Mouse (Mus musculus): ENCODE results near the gene Kit.

The Kit gene

DNA sequence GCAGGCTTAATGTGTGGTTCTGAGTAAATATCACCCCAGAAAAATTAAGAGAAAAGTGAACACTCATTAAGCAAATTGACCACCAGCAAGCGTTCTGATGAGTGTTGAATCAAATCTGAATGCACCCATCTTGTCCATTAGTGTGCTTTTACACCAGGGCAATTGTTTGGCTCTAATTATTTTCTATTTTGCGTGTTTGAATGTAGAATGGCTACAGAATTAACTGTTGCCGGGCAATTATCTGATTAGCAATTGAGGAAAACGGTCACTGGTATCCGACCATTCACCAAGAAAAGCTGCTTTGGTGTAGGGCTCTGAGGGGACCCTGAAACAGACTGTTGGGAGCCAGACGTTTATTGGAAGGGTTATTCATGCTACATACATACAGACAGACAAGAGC lies 16.2 kb downstream of the Kit start:
- DNase-seq (ENCODE audit: low read depth) = no peak

GRCm38 (mm10) chr5:75591567-75591966 lies 16.9 kb downstream of the Kit start:
- no peak for DNase-seq (ENCODE audit: low read depth)

GRCm38 (mm10) chr5:75595319-75595718 lies 20.6 kb downstream of the Kit start:
- no peak for DNase-seq (ENCODE audit: low read depth)

- no peak for DNase-seq (ENCODE audit: low read depth)
These were observed 21.5 kb downstream of the Kit start for GRCm38 (mm10) chr5:75596211-75596610.

- no peak for DNase-seq (ENCODE audit: low read depth)
These were observed 22.6 kb downstream of the Kit start for GRCm38 (mm10) chr5:75597316-75597715.

- no peak for DNase-seq (ENCODE audit: low read depth)
These were observed 23.8 kb downstream of the Kit start for GRCm38 (mm10) chr5:75598491-75598890.

DNA sequence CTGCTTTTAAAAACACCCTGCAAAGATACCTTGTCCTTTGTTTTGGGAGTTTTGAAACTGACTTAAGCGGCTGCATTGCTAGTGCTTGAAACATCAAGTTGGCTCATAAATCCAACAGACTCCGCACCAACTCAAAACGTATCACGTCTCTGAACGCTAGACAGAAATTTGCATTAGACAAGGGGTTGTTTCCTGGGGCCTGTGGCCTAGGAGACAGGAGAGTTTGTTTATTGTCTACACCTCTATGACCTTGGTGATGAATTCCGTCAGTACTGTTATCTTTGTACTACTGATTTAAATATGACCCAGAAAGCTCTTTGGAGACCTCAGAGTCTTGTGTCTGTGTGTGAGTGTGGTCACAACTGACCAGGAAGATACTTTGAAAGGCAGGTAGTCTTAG lies 25.3 kb downstream of the Kit start:
- DNase-seq (ENCODE audit: low read depth) = no peak

DNA sequence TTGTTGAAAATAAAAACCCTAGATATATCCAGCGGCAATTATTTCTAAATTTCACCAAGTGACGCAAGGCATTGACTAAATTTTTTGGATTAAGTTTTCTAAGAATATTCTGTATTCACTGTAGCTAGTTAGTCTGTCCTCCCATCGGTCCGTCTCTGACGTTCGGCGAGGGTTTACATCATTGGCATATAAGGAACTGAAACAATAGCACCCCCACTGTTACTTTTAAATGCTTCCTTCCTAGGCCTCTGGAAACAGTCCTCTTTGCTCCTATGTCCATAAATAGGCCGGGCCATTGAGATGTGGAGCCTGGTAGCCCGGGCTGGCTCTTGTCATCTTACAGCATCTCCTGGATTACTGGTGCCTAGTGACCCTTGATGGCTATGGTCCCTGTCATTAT lies 29.5 kb downstream of the Kit start:
- no peak for DNase-seq (ENCODE audit: low read depth)

- DNase-seq (ENCODE audit: low read depth) = no peak
These were observed 32.2 kb downstream of the Kit start for GRCm38 (mm10) chr5:75606898-75607297.

DNA sequence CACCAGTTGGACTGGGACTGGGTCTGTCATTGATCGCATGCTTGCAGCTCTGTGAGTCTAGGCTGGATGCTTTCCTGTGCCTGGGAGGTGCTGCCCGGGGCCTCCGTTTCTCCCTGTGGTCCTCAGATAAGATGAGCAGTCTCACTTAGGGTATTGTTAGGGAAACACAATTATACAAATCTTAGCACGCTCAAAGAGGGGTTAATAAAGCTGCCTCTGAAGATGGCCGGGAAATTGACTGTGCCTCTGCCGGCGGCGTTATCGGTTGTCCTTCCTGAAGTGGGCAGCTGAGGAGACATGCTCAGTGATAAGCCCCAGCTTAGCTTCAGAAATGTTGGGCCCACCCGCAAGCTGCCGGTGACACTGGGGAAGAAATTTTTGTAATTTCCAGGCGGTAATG lies 33.3 kb downstream of the Kit start:
- DNase-seq (ENCODE audit: low read depth) = no peak

DNA sequence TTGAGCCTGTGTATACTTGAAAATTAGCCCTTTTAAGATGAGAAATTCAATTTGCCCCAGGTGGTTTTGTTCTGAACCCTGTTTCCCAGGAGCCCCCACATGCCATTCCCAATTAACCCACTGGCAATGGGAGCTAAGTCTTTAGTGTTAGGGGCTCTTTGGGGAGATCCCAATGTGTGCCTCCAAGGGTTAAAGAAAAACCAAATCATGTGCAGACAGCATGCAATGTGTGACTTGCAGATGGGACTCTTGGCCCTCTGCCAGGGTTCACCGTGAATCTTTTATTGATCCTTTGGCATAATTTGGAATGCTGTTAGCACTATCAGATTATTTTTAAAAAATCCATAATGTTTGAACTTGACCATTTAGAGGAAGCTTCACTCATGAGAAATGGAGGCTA lies 37.7 kb downstream of the Kit start:
- no peak for DNase-seq (ENCODE audit: low read depth)

GRCm38 (mm10) chr5:75612926-75613325 lies 38.2 kb downstream of the Kit start:
- DNase-seq (ENCODE audit: low read depth) = no peak

- no peak for DNase-seq (ENCODE audit: low read depth)
These were observed 40.4 kb downstream of the Kit start for GRCm38 (mm10) chr5:75615000-75615571.

GRCm38 (mm10) chr5:75615624-75616023 lies 40.9 kb downstream of the Kit start:
- no peak for DNase-seq (ENCODE audit: low read depth)

DNA sequence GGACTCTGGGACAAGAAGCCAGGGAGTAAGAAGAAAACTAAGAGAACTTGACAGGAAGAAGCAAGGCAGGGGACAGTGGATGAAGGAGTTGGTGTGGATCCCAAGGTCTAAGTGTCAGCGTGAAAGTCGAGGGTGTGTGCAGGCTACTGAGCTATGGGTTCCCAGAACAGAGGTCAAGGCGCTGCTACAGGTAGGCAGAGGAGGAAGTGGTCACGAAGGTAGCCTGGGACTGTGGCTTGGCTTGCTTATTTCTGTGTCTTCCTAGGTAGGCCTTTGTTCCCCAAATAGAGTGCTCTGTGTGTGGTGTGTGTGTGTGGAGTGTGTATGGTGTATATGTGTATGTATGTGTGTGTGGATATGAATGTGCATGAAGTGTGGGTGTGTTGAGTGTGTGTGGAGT lies 47.7 kb downstream of the Kit start:
- no peak for DNase-seq (ENCODE audit: low read depth)

GRCm38 (mm10) chr5:75623007-75623406 lies 48.3 kb downstream of the Kit start:
- DNase-seq (ENCODE audit: low read depth) = no peak

- DNase-seq (ENCODE audit: low read depth) = no peak
These were observed 48.8 kb downstream of the Kit start for GRCm38 (mm10) chr5:75623520-75623919.

DNA sequence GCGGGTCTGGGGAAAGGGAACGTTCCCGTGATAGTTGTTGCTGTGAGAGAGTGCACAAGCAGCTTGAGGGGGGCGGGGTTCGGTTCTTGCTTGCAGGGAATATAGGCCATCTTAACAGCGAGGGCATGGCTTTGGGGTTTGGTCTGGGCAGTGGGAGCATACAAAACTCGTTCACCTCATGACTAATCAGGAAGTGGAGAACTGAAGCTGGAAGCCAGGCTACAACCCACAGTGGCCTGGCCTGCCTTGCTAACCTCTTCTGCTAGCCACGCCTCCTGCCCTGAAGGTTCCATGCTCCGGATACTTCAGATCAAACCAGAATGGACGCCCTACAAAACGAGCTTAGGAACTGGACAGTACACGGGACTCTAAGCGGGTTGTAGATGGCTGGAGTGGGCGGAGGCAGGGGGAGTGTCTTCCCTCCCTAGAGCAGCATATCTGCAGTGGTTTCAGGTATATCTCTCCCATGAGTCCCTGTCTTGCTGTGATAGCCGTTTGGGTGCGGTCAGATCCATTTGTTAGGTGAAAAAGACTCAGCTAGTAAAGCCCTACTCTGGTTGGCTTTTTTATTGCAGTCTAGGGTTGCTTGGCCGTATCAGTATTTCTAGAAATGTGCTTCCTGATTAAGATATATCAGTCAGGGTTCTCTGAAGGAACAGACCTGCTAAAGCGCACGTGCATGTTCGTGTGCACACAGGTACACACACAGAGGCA lies 49.4 kb downstream of the Kit start:
- no peak for DNase-seq (ENCODE audit: low read depth)

DNA sequence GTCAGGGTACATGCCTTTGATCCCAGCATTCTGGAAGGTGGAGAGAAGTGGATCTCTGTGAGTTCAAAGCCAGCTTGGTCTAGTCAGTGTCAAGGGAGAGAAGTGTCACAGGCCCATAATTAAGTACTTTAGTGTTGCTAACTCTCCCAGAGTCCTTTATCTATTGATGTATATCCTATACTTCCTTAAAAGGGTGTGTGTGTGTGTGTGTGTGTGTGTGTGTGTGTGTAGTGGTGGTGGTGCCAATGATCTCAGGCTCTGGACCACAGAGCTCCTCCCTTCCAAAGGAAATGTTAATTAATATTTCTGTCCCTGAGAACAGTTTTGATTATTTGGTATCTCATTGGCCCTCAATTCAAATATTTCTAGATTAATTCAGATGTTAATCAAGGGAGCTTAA lies 50.3 kb downstream of the Kit start:
- no peak for DNase-seq (ENCODE audit: low read depth)

DNA sequence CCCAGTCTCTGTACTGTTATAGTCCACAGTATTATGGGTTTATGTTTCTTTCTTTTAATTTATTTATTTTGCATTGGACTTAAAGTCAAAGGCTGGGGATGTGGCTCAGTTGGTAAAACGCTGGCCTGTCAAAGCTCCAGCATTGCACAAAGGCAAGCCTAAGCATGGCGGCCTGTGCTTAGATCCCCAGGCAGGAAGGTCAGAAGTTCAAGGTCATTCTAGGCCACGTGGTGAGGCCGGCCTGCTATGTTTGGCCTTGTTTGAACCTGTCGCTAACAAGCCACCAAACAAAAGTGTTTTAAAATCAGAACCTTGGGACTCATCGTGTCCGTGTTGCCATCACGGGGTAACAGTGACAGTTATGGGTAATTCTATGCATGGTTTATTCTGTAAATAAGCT lies 51.6 kb downstream of the Kit start:
- no peak for DNase-seq (ENCODE audit: low read depth)

DNA sequence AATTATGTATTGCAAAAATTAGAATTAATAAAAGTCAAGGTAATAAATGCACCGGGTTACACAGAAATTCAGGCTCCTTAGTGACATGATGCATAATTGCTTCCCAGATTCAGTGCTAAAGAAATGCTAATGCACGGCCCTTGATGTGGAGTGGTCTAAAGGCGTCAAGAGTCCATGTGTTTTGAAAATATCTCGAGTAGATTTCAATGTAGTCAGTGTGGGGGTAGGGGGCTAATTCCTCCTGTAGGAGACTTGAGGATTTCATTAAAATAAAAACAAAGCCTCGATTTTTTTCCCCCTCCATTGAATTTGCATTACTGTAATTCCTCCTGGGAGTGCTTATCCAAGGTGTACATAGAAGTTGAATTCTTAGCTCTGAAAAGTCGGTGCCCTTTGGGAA lies 52.0 kb downstream of the Kit start:
- no peak for DNase-seq (ENCODE audit: low read depth)

DNA sequence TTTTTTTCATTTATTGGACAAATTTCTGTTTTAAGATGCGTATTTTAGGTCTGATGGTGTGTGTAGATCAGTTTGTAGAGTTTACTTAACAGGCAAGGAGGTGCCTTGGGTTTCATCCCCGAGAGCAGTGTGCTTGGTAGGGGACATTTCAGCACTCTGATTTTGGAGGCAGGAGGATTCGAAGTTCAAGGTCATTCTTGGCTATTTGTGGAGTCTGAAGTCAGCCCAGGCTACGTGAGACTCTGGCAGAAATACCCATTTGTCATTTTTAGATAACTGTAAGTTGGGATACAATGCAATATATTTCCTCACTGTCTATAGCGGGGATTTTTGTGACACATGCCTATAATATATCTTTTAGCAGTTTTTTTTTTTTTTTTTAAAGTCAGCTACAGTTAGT lies 57.5 kb downstream of the Kit start:
- no peak for DNase-seq (ENCODE audit: low read depth)

DNA sequence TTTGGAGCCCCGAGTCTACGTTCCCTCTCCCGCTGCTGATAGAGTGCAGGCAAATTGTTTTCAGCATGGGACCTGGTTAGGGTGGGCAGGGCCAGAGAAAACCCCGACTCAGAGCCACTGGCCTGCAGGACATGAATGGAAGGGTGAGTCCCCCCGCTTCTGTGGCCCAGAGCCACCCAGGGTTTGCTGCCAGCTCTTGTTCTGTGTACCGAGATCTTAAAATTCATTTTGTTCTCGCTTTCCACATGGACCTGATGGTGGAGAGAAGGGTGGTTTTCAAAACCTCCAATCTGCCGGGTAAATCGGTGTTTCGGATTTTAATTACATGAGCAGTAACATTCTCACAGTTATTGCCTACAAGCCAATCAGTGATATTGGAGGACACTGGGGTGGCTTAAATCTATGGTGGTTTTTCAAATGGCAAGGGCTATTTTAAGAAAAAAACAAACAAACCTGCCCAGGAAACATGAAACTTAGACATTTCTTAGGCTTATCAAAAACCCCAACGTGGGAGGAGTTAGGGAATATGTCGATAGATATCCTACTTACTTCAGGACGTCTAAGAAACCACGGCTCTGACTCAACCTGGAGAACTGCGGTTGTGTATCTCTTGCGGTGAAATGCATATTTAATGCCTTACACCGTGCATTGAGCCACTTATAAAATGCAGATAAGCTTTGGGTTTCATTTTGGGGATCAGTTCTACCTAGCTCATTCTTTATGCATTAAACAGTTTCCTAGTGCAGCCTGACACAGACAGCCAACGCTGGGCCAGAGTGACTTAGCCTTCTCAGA lies 58.3 kb downstream of the Kit start:
- DNase-seq (ENCODE audit: low read depth) = no peak

Measured in NIH3T3 (cell line).